Comparison of ENCODE assay signal across 25 mouse cellular contexts in the genomic region with DNA sequence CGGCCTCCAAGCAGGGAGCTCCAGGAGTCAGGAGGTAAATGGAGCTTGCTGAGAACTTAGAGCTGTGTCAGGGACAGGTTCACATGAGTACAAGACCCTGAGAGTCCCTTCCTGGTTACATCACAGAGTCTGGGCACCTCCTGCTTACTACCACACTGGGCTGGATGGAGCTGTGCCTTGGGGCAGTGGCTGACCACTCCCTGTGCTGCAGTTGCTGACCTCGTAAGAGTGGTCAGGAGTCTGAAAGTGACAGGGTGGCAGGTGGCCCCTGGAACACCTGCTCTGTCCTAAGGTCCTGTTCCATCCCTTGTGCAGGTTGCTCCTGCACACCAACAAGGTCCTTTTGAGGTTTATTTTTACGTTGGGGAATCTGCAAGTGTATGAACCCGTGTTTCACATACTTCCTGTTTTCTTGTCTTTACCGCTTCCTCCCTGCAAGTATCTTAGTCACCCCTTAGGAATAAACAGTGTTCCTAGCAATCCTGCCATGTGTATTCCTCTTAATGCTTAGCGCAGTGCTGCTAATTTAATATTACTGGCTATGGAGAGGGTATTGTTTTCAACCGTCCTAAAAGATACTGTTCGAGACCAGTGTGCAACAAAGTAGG. TPM values are rescaled to one million over a fixed set of nuclear protein-coding genes. Genes with fewer than 3 reads are reported as not detected.
DNase-seq lines count a peak whose midpoint lies in the region; ATAC-seq and TF ChIP-seq lines count a peak whose summit lies in the region.
"Had no signal": no experiment of that assay in that cellular context is flagged by ENCODE, and none has a peak within 500 bp of the region (broad histone marks: within the 10 kb centered on the region; RNA-seq: fewer than 3 reads in every experiment).

No protein-coding gene starts in this region.

- TF ChIP-seq POLR2A in spleen, adult 2 months (IDR thresholded peaks at IDR 0.05; ENCODE audit: low read depth, low read length) = no peak
- TF ChIP-seq POLR2A in bone marrow macrophage, adult 2 months (IDR thresholded peaks at IDR 0.05; ENCODE audit: borderline replicate concordance, low read depth, low read length) = no peak

- TF ChIP-seq CTCF in spleen, adult 2 months (IDR thresholded peaks at IDR 0.05; ENCODE audit: extremely low read depth, insufficient read depth, insufficient read length, insufficient replicate concordance) = no peak
- no peak for TF ChIP-seq CTCF in bone marrow macrophage, adult 2 months (IDR thresholded peaks at IDR 0.05; ENCODE audit: low read depth, low read length)

- H3K36me3 ChIP-seq in spleen, adult 2 months (ENCODE audit: control insufficient read depth, insufficient read depth, low read length) = no peaks in the 10 kb centered on the region
- H3K36me3 ChIP-seq in liver, embryonic 16.5 days (ENCODE audit: control insufficient read depth, insufficient read depth) = no peaks in the 10 kb centered on the region
- H3K36me3 ChIP-seq: embryonic facial prominence, embryonic 15.5 days; forebrain, embryonic 10.5 days; heart, embryonic 13.5 days had no signal

- H3K27me3 ChIP-seq in spleen, adult 2 months (ENCODE audit: control insufficient read depth, insufficient read depth, low read length) = no peaks in the 10 kb centered on the region
- H3K27me3 ChIP-seq in liver, embryonic 16.5 days (ENCODE audit: control insufficient read depth, insufficient read depth, low read depth, low read length) = no peaks in the 10 kb centered on the region
- H3K27me3 ChIP-seq: embryonic facial prominence, embryonic 15.5 days; heart, embryonic 13.5 days; liver, embryonic 15.5 days had no signal

- H3K4me2 ChIP-seq in liver, embryonic 16.5 days (ENCODE audit: low read depth, low read length) = no peak overlapping the region
- H3K4me2 ChIP-seq: embryonic facial prominence, embryonic 15.5 days; heart, embryonic 13.5 days; liver, embryonic 15.5 days had no signal

- no peaks in the 10 kb centered on the region for H3K9me3 ChIP-seq in liver, embryonic 16.5 days (replicated peaks; ENCODE audit: control insufficient read depth, low read length)
- H3K9me3 ChIP-seq: embryonic facial prominence, embryonic 15.5 days; forebrain, embryonic 10.5 days; heart, embryonic 13.5 days; liver, embryonic 15.5 days had no signal

- no peak for DNase-seq in spleen, adult 2 months (ENCODE audit: low read depth in 1 of 2, low spot score in 2 of 2)
- no peak for DNase-seq in spleen, postnatal 14 days (ENCODE audit: low spot score in 2 of 2)
- DNase-seq in naive thymus-derived CD4-positive, alpha-beta T cell, adult 2 months (ENCODE audit: low read depth) = peak; percentile 50
- no peak for DNase-seq in layer of hippocampus, postnatal 14 days (ENCODE audit: low spot score in 2 of 2)
- no peak for DNase-seq in urinary bladder, postnatal 4 days (ENCODE audit: low spot score in 2 of 2)
- no peak for DNase-seq in cerebellum, adult 11 months
- DNase-seq: adrenal gland, adult 8-10 months; cerebellum, adult 9-10 months; embryo, embryonic 11 days; gastrocnemius, postnatal 14 days; heart, postnatal 4 days; kidney, adult 2 months; lung, postnatal 36 days; midbrain, embryonic 14.5 days; spleen, adult 18-20 months; thymus, postnatal 4 days had no signal

- no peak overlapping the region for H3K9ac ChIP-seq in liver, embryonic 16.5 days (ENCODE audit: low read depth, low read length)
- H3K9ac ChIP-seq: embryonic facial prominence, embryonic 15.5 days; heart, embryonic 13.5 days; liver, embryonic 15.5 days had no signal

- H3K4me3 ChIP-seq in spleen, adult 2 months (ENCODE audit: extremely low read depth, insufficient read depth, insufficient read length) = no peak overlapping the region
- peak overlapping the region; percentile 50 for H3K4me3 ChIP-seq in bone marrow macrophage, adult 2 months (ENCODE audit: insufficient read depth, low read length)
- no peak overlapping the region for H3K4me3 ChIP-seq in liver, embryonic 16.5 days (ENCODE audit: low read depth, low read length)
- H3K4me3 ChIP-seq: embryonic facial prominence, embryonic 15.5 days; forebrain, embryonic 10.5 days; heart, embryonic 13.5 days; liver, embryonic 15.5 days had no signal

- WGBS in spleen, adult 2 months = 45% methylated on average over 8 of the region's 8 CpGs
- WGBS in liver, embryonic 16.5 days (ENCODE audit: insufficient replicate concordance) = 54% methylated on average over 8 of the region's 8 CpGs

- H3K27ac ChIP-seq in spleen, adult 2 months (ENCODE audit: insufficient read depth, low read length) = peak overlapping the region; percentile 77
- H3K27ac ChIP-seq in bone marrow macrophage, adult 2 months (ENCODE audit: insufficient read depth, low read depth, low read length) = peak overlapping the region; percentile 93
- H3K27ac ChIP-seq in liver, embryonic 16.5 days (ENCODE audit: low read length) = 0 out of 2 replicates have a peak overlapping the region, but pooled peaks have one; percentile 35
- H3K27ac ChIP-seq: embryonic facial prominence, embryonic 15.5 days; forebrain, embryonic 10.5 days; heart, embryonic 13.5 days; hindbrain, postnatal 0 days; liver, embryonic 15.5 days had no signal

- H3K4me1 ChIP-seq in spleen, adult 2 months (ENCODE audit: control insufficient read depth, insufficient read depth, insufficient read length) = peaks cover 13% of the 10 kb centered on the region
- H3K4me1 ChIP-seq in bone marrow macrophage, adult 2 months (ENCODE audit: control insufficient read depth, insufficient read depth, low read length) = peaks cover 53% of the 10 kb centered on the region
- peaks cover 47% of the 10 kb centered on the region for H3K4me1 ChIP-seq in liver, embryonic 16.5 days (ENCODE audit: control insufficient read depth, low read depth, low read length)

- ATAC-seq in liver, embryonic 16.5 days (ENCODE audit: low read depth) = no peak
- ATAC-seq: hindbrain, postnatal 0 days had no signal

RNA-seq across cellular contexts. Expression of a gene that starts 23.7 kb away (rescaled TPM):
- polyA plus RNA-seq in spleen, adult 2 months (2012; rRNA removed) = 46.2 and 47.9 TPM in 2 replicates
- 48.2 and 54.9 TPM in 2 replicates for polyA plus RNA-seq in bone marrow macrophage, adult 2 months (2012; ENCODE audit: insufficient read depth, insufficient read length, missing spikeins)
- 105 and 121 TPM in 2 replicates for polyA plus RNA-seq in liver, embryonic 16.5 days (2015; fragmentation: Nextera tagmentation; extraction: Ambion mirVana)
- 10 to 100 TPM; 50.7 to 51.1 TPM for total RNA-seq in layer of hippocampus, postnatal 14 days (2021)

RNA-seq across cellular contexts. Expression of a gene that starts 23.9 kb away (rescaled TPM):
- polyA plus RNA-seq in spleen, adult 2 months (2012; rRNA removed) = 96.5 and 103 TPM in 2 replicates
- polyA plus RNA-seq in bone marrow macrophage, adult 2 months (2012; ENCODE audit: insufficient read depth, insufficient read length, missing spikeins) = 94.1 and 97.8 TPM in 2 replicates
- polyA plus RNA-seq in liver, embryonic 16.5 days (2015; fragmentation: Nextera tagmentation; extraction: Ambion mirVana) = 206 and 214 TPM in 2 replicates
- total RNA-seq in layer of hippocampus, postnatal 14 days (2021) = 100 to 1,000 TPM; 138 to 141 TPM

RNA-seq across cellular contexts. Expression of a gene that starts 25.4 kb away (rescaled TPM):
- polyA plus RNA-seq in spleen, adult 2 months (2012; rRNA removed) = 65.1 and 70.0 TPM in 2 replicates
- polyA plus RNA-seq in bone marrow macrophage, adult 2 months (2012; ENCODE audit: insufficient read depth, insufficient read length, missing spikeins) = 57.4 and 70.0 TPM in 2 replicates
- polyA plus RNA-seq in liver, embryonic 16.5 days (2015; fragmentation: Nextera tagmentation; extraction: Ambion mirVana) = 80.1 and 88.6 TPM in 2 replicates
- total RNA-seq in layer of hippocampus, postnatal 14 days (2021) = 10 to 100 TPM; 42.3 to 45.3 TPM

RNA-seq across cellular contexts. Expression of a gene that starts 50.3 kb away (rescaled TPM):
- 281 and 332 TPM in 2 replicates for polyA plus RNA-seq in spleen, adult 2 months (2012; rRNA removed)
- 583 and 614 TPM in 2 replicates for polyA plus RNA-seq in bone marrow macrophage, adult 2 months (2012; ENCODE audit: insufficient read depth, insufficient read length, missing spikeins)
- 38.2 and 38.3 TPM in 2 replicates for polyA plus RNA-seq in liver, embryonic 16.5 days (2015; fragmentation: Nextera tagmentation; extraction: Ambion mirVana)
- total RNA-seq in layer of hippocampus, postnatal 14 days (2021) = 1 to 10 TPM; 3.8 to 5.7 TPM

RNA-seq across cellular contexts. Expression of a gene that starts 52.4 kb away (rescaled TPM):
- 0.04 and 0.07 TPM in 2 replicates for polyA plus RNA-seq in spleen, adult 2 months (2012; rRNA removed)
- not detected in 2 replicates for polyA plus RNA-seq in bone marrow macrophage, adult 2 months (2012; ENCODE audit: insufficient read depth, insufficient read length, missing spikeins)
- polyA plus RNA-seq in liver, embryonic 16.5 days (2015; fragmentation: Nextera tagmentation; extraction: Ambion mirVana) = 0.04 TPM in 1 of 2 replicates, not detected in the other
- under 1 TPM; 0.23 to 0.29 TPM for total RNA-seq in layer of hippocampus, postnatal 14 days (2021)
- total RNA-seq: hindbrain, postnatal 0 days had no signal
- polyA plus RNA-seq: heart, embryonic 13.5 days; liver, embryonic 15.5 days; neural tube, embryonic 11.5 days; stomach, embryonic 16.5 days had no signal

Comparison
In these comparisons a context has a peak if more than half of its experiments do, and no peak if none do; other contexts are left out.
1. H3K27ac ChIP-seq: peak in every context shown above with its lines; median percentile 93 in bone marrow macrophage, adult 2 months; 77 in spleen, adult 2 months; 35 in liver, embryonic 16.5 days.